ENCODE assay signal across 20 mouse cellular contexts in genomic region chr16:17604941-17605340, GRCm38 (mm10). TPM values are rescaled to one million over a fixed set of nuclear protein-coding genes. Genes with fewer than 3 reads are reported as not detected.
"Had no signal": no experiment of that assay in that cellular context is flagged by ENCODE, and none has a peak within 500 bp of the region (broad histone marks: within the 10 kb centered on the region; RNA-seq: fewer than 3 reads in every experiment).

No protein-coding gene starts in this region.

- H3K36me3 ChIP-seq: limb, embryonic 10.5 days; limb, embryonic 13.5 days; liver, embryonic 12.5 days; liver, embryonic 15.5 days; lung, embryonic 15.5 days; midbrain, embryonic 10.5 days; midbrain, embryonic 13.5 days; stomach, embryonic 15.5 days had no signal

- H3K9ac ChIP-seq: limb, embryonic 13.5 days; liver, embryonic 12.5 days; liver, embryonic 15.5 days; lung, embryonic 15.5 days; midbrain, embryonic 13.5 days; stomach, embryonic 15.5 days had no signal

- H3K9me3 ChIP-seq: limb, embryonic 10.5 days; limb, embryonic 13.5 days; liver, embryonic 12.5 days; liver, embryonic 15.5 days; lung, embryonic 15.5 days; midbrain, embryonic 13.5 days; stomach, embryonic 15.5 days had no signal

- H3K4me3 ChIP-seq: limb, embryonic 10.5 days; limb, embryonic 13.5 days; liver, embryonic 12.5 days; liver, embryonic 15.5 days; lung, embryonic 15.5 days; megakaryocyte, embryonic 14.5 days; midbrain, embryonic 10.5 days; midbrain, embryonic 13.5 days; stomach, embryonic 15.5 days had no signal

- DNase-seq: kidney, adult 18-20 months; kidney, adult 9 months; kidney, postnatal 14 days; kidney, postnatal 4 days; liver; lung, adult 18-20 months; lung, postnatal 10 days; lung, postnatal 36 days; right cerebral cortex, postnatal 14 days; spleen, adult 18-20 months; thymus, postnatal 25 days had no signal

- ATAC-seq: liver, embryonic 12.5 days; midbrain, embryonic 13.5 days had no signal

- H3K27ac ChIP-seq: limb, embryonic 10.5 days; limb, embryonic 13.5 days; liver, embryonic 12.5 days; liver, embryonic 15.5 days; lung, embryonic 15.5 days; midbrain, embryonic 10.5 days; midbrain, embryonic 13.5 days; stomach, embryonic 15.5 days had no signal

- H3K4me2 ChIP-seq: limb, embryonic 13.5 days; liver, embryonic 12.5 days; liver, embryonic 15.5 days; lung, embryonic 15.5 days; midbrain, embryonic 13.5 days; stomach, embryonic 15.5 days had no signal

- H3K4me1 ChIP-seq: limb, embryonic 10.5 days; limb, embryonic 13.5 days; liver, embryonic 12.5 days; liver, embryonic 15.5 days; lung, embryonic 15.5 days; midbrain, embryonic 10.5 days; midbrain, embryonic 13.5 days; stomach, embryonic 15.5 days had no signal

- H3K27me3 ChIP-seq: limb, embryonic 13.5 days; liver, embryonic 12.5 days; lung, embryonic 15.5 days; midbrain, embryonic 13.5 days; stomach, embryonic 15.5 days had no signal

RNA-seq across cellular contexts. Expression of gene Lrrc74b, which starts 43.9 kb away (rescaled TPM):
- polyA plus RNA-seq: limb, embryonic 10.5 days; limb, embryonic 13.5 days; liver, embryonic 12.5 days; liver, embryonic 15.5 days had no signal
